Mouse (Mus musculus) limb, embryonic 11.5 days (tissue): ENCODE results near the gene Astl. TPM values are rescaled to one million over a fixed set of nuclear protein-coding genes. Genes with fewer than 3 reads are reported as not detected.
"Not testable (repeated sequence)": the region's sequence is repeated elsewhere in the genome, so short reads cannot be mapped to it uniquely, and the experiment has no call there.

Experiments
- ATAC-seq: fragments of 200-750 bp; cut with Nextera tagmentation; 2 replicates; pipeline ENCODE4 v1.8.0; 2017; ENCODE audit warnings: low read depth; ENCODE audit not compliant: insufficient number of reproducible peaks, low FRiP score, low TSS enrichment
- DNase-seq: peaks from one replicate; pipeline ENCODE4 v3.0.0-alpha.2; 2015; ENCODE audit warnings: low spot score
- H3K27ac ChIP-seq: fragments of 300-500 bp; sonication (generic); replicated peaks from 2 replicates; pipeline ENCODE4 v1.5.1; 2014; ENCODE audit warnings: low read depth, mild to moderate bottlenecking, low read length
- H3K27me3 ChIP-seq: fragments of 300-500 bp; sonication (generic); 2 replicates; pipeline ENCODE4 v1.6.1; 2014; ENCODE audit warnings: mild to moderate bottlenecking, low read length, mixed read lengths; ENCODE audit not compliant: control insufficient read depth, insufficient read depth
- H3K36me3 ChIP-seq: fragments of 300-500 bp; sonication (generic); 2 replicates; pipeline ENCODE4 v1.6.1; 2014; ENCODE audit warnings: mild to moderate bottlenecking, low read length, moderate library complexity, mixed read lengths; ENCODE audit not compliant: control insufficient read depth, insufficient read depth
- H3K4me1 ChIP-seq: fragments of 300-500 bp; sonication (generic); 2 replicates; pipeline ENCODE4 v1.6.1; 2014; ENCODE audit warnings: low read length, mixed read lengths; ENCODE audit not compliant: control insufficient read depth, insufficient read depth
- H3K4me2 ChIP-seq: fragments of 300-500 bp; sonication (generic); 2 replicates; pipeline ENCODE4 v1.6.1; 2014; ENCODE audit warnings: low read depth, mild to moderate bottlenecking, moderate library complexity; ENCODE audit not compliant: severe bottlenecking
- H3K4me3 ChIP-seq: fragments of 300-500 bp; sonication (generic); 2 replicates; pipeline ENCODE4 v1.5.1; 2014; ENCODE audit warnings: low read depth, low read length
- H3K9ac ChIP-seq: fragments of 300-500 bp; sonication (generic); 2 replicates; pipeline ENCODE4 v1.6.1; 2014; ENCODE audit warnings: mild to moderate bottlenecking, low read length
- H3K9me3 ChIP-seq: fragments of 300-500 bp; sonication (generic); 2 replicates; pipeline ENCODE4 v1.6.1; 2016; ENCODE audit warnings: low read length; ENCODE audit not compliant: control insufficient read depth
- WGBS: fragments of 180-500 bp; shearing (Covaris S2); extraction: QIAGEN DNeasy Blood & Tissue Kit; methylation state at CpG from one replicate; pipeline ENCODE4 v1.1.7; 2014; 5-methylcytosine and 5-hydroxymethylcytosine counted together
- polyA plus RNA-seq: library from polyadenylated mRNA; unstranded; fragments of >200 nt; fragmentation: Nextera tagmentation; extraction: Ambion mirVana; gene quantifications from 2 replicates; pipeline ENCODE4 v1.2.1, GENCODE M21; 2014

Gene Astl
- not detected in 2 replicates for polyA plus RNA-seq

- H3K27me3 ChIP-seq = peaks cover 16% of the 10 kb centered on the region
- H3K4me3 ChIP-seq = no peak within 1 kb of the TSS
These were observed at the start of gene Astl for GRCm38 (mm10) chr2:127338416-127338815. Gene Astl (plus strand): TSS chr2:127338639.

GRCm38 (mm10) chr2:127292250-127292649 is 46.2 kb upstream of the Astl start:
- Histone ChIP-seq H3K4me2 (no peak overlapping the region), H3K36me3 (peaks cover 14% of the 10 kb centered on the region), H3K4me1 (no peaks in the 10 kb centered on the region), H3K9me3 (no peaks in the 10 kb centered on the region), H3K9ac (no peak overlapping the region), H3K4me3 (no peak overlapping the region), H3K27me3 (no peaks in the 10 kb centered on the region), H3K27ac (no peak overlapping the region)
- DNase-seq (no peak), ATAC-seq (no peak)
- 84% methylated on average over 4 of the region's 4 CpGs for WGBS

More at GRCm38 (mm10) chr2:127338416-127338815, at the start of gene Astl:
- H3K4me1 ChIP-seq = peaks cover 13% of the 10 kb centered on the region
- no peak within 1 kb of the TSS for H3K4me2 ChIP-seq
- DNase-seq (no peak), ATAC-seq (no peak)
- 86% methylated on average over 4 of the region's 4 CpGs for WGBS
- H3K27ac ChIP-seq = no peak within 1 kb of the TSS
- H3K9me3 ChIP-seq = no peaks in the 10 kb centered on the region
- H3K36me3 ChIP-seq = no peaks in the 10 kb centered on the region
- no peak within 1 kb of the TSS for H3K9ac ChIP-seq

- 95% methylated on average over 7 of the region's 7 CpGs for WGBS
- Histone ChIP-seq H3K27me3 (no peaks in the 10 kb centered on the region), H3K4me2 (no peak overlapping the region), H3K36me3 (peaks cover 21% of the 10 kb centered on the region), H3K27ac (no peak overlapping the region), H3K4me1 (no peaks in the 10 kb centered on the region), H3K9me3 (no peaks in the 10 kb centered on the region), H3K9ac (no peak overlapping the region), H3K4me3 (no peak overlapping the region)
- no peak for DNase-seq
- no peak for ATAC-seq
These were observed 41.2 kb upstream of the Astl start for GRCm38 (mm10) chr2:127297001-127297805.

- H3K9me3 ChIP-seq = no peaks in the 10 kb centered on the region
- ATAC-seq = no peak
- no peak overlapping the region for H3K9ac ChIP-seq
- H3K27ac ChIP-seq = 0 out of 2 replicates have a peak overlapping the region, but pooled peaks have one; percentile 14
- H3K4me2 ChIP-seq = no peak overlapping the region
- peaks cover 19% of the 10 kb centered on the region for H3K36me3 ChIP-seq
- H3K27me3 ChIP-seq = no peaks in the 10 kb centered on the region
- no peaks in the 10 kb centered on the region for H3K4me1 ChIP-seq
- 97% methylated on average over 1 of the region's 1 CpGs for WGBS
- DNase-seq = no peak
- H3K4me3 ChIP-seq = no peak overlapping the region
These were observed 40.4 kb upstream of the Astl start for GRCm38 (mm10) chr2:127298056-127298455.

GRCm38 (mm10) chr2:127300701-127301100 is 37.7 kb upstream of the Astl start:
- H3K4me3 ChIP-seq = no peak overlapping the region
- H3K27ac ChIP-seq = no peak overlapping the region
- H3K9me3 ChIP-seq = no peaks in the 10 kb centered on the region
- H3K9ac ChIP-seq = no peak overlapping the region; the same call in 1 of the 2 replicates
- no peaks in the 10 kb centered on the region for H3K4me1 ChIP-seq
- WGBS = 82% methylated on average over 3 of the region's 3 CpGs
- DNase-seq (no peak), ATAC-seq (no peak)
- H3K27me3 ChIP-seq = no peaks in the 10 kb centered on the region
- H3K4me2 ChIP-seq = no peak overlapping the region
- H3K36me3 ChIP-seq = peaks cover 17% of the 10 kb centered on the region

- Histone ChIP-seq H3K4me2 (no peak overlapping the region), H3K36me3 (peaks cover 17% of the 10 kb centered on the region), H3K9me3 (no peaks in the 10 kb centered on the region), H3K9ac (no peak overlapping the region), H3K4me1 (no peaks in the 10 kb centered on the region), H3K4me3 (no peak overlapping the region), H3K27me3 (no peaks in the 10 kb centered on the region), H3K27ac (no peak overlapping the region)
- DNase-seq (no peak), ATAC-seq (no peak)
- 91% methylated on average over 3 of the region's 3 CpGs for WGBS
These were observed 36.6 kb upstream of the Astl start for GRCm38 (mm10) chr2:127301883-127302282.

- H3K27ac ChIP-seq, H3K4me2 ChIP-seq, DNase-seq, H3K4me3 ChIP-seq, H3K9ac ChIP-seq, H3K36me3 ChIP-seq, H3K4me1 ChIP-seq, H3K9me3 ChIP-seq, ATAC-seq, H3K27me3 ChIP-seq: not testable (repeated sequence)
- WGBS = 97% methylated on average over 4 of the region's 4 CpGs
These were observed 34.2 kb upstream of the Astl start for GRCm38 (mm10) chr2:127304192-127304591.

GRCm38 (mm10) chr2:127304609-127305210 is 33.7 kb upstream of the Astl start:
- Histone ChIP-seq H3K36me3 (peaks cover 3% of the 10 kb centered on the region; the same call in 1 of the 2 replicates), H3K27me3 (no peaks in the 10 kb centered on the region), H3K9ac (no peak overlapping the region), H3K9me3 (no peaks in the 10 kb centered on the region), H3K4me2 (no peak overlapping the region), H3K4me1 (no peaks in the 10 kb centered on the region), H3K27ac (no peak overlapping the region), H3K4me3 (no peak overlapping the region)
- WGBS = 87% methylated on average over 3 of the region's 3 CpGs
- DNase-seq (no peak), ATAC-seq (no peak)
